Mouse (Mus musculus): Measurements from ENCODE around the gene Cs.

Gene Cs

DNA sequence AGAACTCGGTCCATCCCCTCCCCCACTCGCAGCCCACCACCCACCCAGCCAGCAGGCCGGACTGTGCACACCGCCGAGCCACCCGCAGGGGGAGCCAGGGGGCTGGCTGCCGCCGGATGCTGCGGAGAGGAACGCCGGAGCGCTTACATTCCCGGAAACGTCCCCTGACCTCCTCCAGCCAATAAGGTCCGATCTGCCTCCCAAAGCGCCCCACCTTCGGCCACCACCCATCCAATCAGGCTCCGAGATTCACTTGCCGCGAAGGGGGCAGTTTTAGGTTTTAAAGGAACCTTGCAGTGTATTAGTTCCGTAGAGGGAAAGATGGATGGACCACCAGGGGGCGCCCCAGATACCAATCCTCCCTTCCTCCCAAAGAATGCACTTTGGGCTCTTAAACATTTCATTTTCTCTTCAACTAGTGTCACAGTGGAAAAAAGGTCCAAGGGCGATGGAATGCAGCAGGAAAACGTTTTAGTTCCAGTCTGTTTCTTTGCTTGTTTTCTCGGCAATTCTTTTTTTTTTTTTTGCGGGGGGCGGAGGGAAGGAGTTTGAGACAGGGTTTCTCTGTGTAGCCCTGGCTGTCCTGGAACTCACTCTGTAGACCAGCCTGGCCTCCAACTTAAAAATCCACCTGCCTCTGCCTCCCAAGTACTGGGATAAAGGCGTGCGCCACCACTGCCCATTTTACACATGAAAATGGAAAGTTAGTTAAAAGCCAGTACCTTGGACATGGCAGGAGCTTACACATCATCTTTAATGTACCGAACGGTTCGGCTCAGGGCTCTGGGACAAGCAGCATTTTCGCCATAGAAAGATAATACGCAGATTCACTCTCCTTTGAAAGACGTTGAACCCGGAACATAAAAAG is 72.4 kb downstream of the Cs start:
- peak; percentile 98 for DNase-seq (ENCODE audit: low read depth)

DNA sequence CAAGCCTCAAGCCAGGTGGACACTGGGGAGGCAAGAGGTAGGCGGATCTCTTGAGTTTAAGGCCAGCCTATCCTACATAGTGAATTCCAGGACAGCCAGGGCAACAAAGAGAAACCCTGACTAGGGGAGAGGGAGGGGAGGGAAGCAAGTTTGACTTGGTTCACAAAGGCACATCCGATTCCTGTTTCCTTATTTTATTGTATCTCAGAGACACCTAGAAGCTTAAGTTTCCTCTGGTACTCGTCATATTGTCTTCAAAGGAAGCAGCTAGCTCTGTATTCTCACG is 73.0 kb downstream of the Cs start:
- DNase-seq (ENCODE audit: low read depth), result no peak

DNA sequence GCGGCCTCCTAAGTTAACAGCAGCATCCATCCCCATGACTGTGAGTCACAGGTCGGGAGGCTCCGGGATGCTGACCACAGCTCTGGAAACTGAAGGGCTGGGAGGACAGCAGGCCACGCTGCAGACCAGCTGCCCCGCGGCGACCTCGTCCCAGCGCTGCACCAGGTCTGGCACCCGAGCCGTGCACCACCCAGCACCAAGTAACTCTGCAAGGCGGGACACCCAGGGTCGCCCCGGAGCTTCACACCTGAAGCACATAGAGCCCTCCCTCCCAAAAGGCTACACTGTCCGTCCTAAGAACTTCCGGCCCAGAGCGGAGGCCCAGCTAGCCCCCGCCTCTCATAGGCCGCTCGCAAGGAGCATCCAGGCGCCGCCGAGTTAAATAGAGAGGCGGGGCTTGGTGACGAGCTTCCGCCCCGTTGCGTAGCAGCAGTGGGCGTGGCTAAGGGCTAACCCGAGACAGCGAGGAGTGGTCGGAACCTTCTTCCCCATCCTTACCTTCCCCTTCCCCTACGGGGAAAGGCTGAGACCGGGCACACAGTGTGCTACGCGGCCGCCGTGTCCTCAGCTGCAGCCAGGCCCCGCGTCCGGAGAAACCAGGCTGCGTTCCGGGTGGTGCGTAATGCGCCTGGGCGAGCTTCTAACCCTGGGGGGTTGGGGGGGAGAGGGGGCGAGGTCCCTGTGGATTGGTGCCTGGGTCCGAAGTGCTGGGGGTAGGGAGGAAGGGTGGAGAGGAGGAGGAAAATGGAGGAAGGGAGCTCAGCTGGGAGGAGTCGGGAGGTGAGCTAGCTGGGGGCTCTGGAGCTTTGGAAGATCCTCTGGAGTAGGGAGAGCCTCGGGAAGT is 73.9 kb downstream of the Cs start, which contains the start of the genes Nabp2 and Rnf41:
TSS of gene Nabp2 (minus strand) at position 282 of the 844 bp plus-strand sequence.
TSS of gene Rnf41 (plus strand) at position 447 of the 844 bp plus-strand sequence.
- peak; percentile 92 for DNase-seq (ENCODE audit: low read depth)

DNA sequence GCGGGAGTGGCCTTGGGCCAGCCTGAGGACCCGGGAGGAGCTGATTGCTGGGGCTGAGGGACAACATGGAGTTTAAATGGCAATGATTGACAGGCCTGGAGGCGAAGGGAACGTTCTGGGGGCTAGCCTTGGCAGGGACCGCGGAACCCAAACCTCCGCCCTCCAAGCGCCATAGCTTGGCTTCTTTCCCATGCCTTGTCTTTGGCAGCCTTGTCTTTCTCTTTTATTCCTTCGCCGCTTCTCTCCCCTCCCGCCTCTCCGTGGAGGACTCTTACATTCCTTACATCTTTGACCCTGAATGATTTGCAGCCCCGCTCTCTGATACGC is 74.5 kb downstream of the Cs start:
- DNase-seq (ENCODE audit: low read depth), result no peak
